Mouse (Mus musculus): ENCODE results near the gene Catsper2. TPM values are rescaled to one million over a fixed set of nuclear protein-coding genes. Genes with fewer than 3 reads are reported as not detected.
A peak's percentile ranks its signal among the peaks of the same experiment; 100 is the strongest.
"Not testable (repeated sequence)": the region's sequence is repeated elsewhere in the genome, so short reads cannot be mapped to it uniquely, and the experiment has no call there.

The Catsper2 gene
- polyA plus RNA-seq, 1 experiment from 2014 or later, result 1.3 TPM

DNA sequence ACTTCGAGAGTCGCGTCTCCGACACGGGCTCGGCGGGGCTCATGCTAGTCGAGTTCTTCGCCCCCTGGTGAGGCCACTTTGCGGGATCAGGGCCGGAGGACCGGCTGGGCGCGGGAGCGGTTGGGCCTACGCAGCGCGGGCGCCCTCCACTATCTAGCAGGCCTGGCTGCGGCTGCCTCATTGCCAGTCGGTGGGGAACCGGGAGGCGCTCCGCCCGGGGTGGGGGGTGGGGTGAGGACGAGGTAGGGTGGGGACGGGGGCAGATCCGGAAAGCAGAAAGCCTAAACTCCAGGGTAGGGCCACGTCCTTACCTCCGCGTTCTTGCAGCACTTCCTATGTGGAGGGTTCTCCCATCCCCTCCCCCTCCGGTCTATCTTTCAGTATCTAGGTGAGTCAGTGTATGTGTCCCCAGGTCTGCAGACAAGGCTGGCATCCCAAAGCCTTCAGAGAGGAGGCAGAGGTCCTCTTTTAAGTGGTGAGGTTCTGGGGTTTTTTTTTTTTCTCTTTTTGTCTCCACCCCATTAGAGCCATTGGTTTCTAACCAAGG lies 620 bp upstream of the Catsper2 start:
- no peak for DNase-seq (ENCODE audit: low spot score)
- peak overlapping the region; percentile 60 for H3K4me2 ChIP-seq (replicated peaks; ENCODE audit: low read depth)
- ATAC-seq (ENCODE audit: low FRiP score, low TSS enrichment), result peak; percentile 41
- TF ChIP-seq EP300 (optimal IDR thresholded peaks at IDR 0.05) (no peak), CTCF (IDR thresholded peaks at IDR 0.05; ENCODE audit: low read depth) (no peak)
- H3K27ac ChIP-seq (replicated peaks), result peak overlapping the region; percentile 99
- H3K9me3 ChIP-seq (ENCODE audit: control insufficient read depth, low read length), result no peaks in the 10 kb centered on the region
- WGBS, result under 1% methylated on average over 27 of the region's 32 CpGs
- H3K9ac ChIP-seq (ENCODE audit: low read length), result peak overlapping the region; percentile 99
- 0 out of 2 replicates have a peak, but pooled peaks cover 2% of the 10 kb centered on the region for H3K36me3 ChIP-seq (ENCODE audit: control insufficient read depth, insufficient read depth, low read length)
- no peaks in the 10 kb centered on the region for H3K27me3 ChIP-seq (ENCODE audit: control insufficient read depth, insufficient read depth, low read length)
- H3K4me3 ChIP-seq (ENCODE audit: low read depth, low read length), result peak overlapping the region; percentile 97
- H3K4me1 ChIP-seq (replicated peaks; ENCODE audit: control insufficient read depth, insufficient read depth), result no peaks in the 10 kb centered on the region

DNA sequence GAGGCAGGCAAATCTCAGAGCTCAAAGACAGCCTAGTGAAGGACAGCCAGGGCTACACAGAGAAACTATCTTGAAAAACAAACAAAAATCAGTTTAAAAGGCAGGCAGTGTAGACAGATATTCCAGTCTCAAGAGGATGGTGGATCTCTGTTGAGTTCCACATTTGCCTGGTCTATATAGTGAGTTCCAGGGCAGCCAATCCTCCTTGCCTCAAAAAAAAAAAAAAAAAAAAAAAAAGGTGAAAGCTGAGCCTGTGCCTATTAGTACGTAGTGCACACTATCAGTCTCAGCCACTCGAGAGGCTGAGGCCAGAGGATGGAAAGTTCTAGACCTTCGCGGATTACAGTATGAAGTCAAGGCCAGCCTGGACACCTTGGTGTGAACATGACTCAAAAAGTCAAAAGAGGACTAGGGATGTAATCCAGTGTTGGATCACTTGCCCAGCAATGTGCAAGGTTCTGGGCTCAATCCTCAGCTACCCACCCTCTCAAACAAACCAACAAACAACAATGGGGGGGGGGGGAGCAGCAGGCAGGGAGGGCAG lies 677 bp downstream of the Catsper2 start:
- 5% methylated on average over 4 of the region's 4 CpGs for WGBS

DNA sequence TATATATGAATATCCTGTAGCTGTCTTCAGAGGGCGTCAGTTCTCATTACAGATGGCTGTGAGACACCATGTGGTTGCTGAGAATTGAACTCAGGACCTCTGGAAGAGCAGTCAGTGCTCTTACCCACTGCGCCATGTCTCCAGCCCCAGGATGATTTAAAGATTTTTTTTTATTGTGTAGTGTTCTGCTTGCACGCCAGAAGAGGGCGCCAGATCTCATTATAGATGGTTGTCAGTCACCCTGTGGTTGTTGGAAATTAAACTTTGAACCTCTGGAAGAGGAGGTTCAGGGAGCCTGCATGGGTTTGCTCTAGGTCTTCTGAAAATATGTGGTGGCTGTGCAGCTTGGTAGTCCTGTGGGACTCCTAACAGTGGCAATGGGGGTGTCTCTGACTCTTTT lies 5.4 kb downstream of the Catsper2 start:
- ATAC-seq (ENCODE audit: low FRiP score, low TSS enrichment) (no peak), DNase-seq (ENCODE audit: low spot score) (peak; percentile 66)
- 38% methylated on average over 4 of the region's 4 CpGs for WGBS
- TF ChIP-seq CTCF (IDR thresholded peaks at IDR 0.05; ENCODE audit: low read depth) (peak; percentile 67), EP300 (optimal IDR thresholded peaks at IDR 0.05) (no peak)
- Histone ChIP-seq H3K9ac (ENCODE audit: low read length) (no peak overlapping the region), H3K36me3 (ENCODE audit: control insufficient read depth, insufficient read depth, low read length) (no peaks in the 10 kb centered on the region), H3K27ac (replicated peaks) (no peak overlapping the region), H3K9me3 (ENCODE audit: control insufficient read depth, low read length) (no peaks in the 10 kb centered on the region), H3K4me1 (replicated peaks; ENCODE audit: control insufficient read depth, insufficient read depth) (no peaks in the 10 kb centered on the region), H3K4me2 (replicated peaks; ENCODE audit: low read depth) (no peak overlapping the region), H3K4me3 (ENCODE audit: low read depth, low read length) (no peak overlapping the region), H3K27me3 (ENCODE audit: control insufficient read depth, insufficient read depth, low read length) (no peaks in the 10 kb centered on the region)

More for the DNA sequence above, 677 bp downstream of the Catsper2 start:
- Histone ChIP-seq H3K36me3 (ENCODE audit: control insufficient read depth, insufficient read depth, low read length) (no peaks in the 10 kb centered on the region), H3K27me3 (ENCODE audit: control insufficient read depth, insufficient read depth, low read length) (no peaks in the 10 kb centered on the region), H3K4me2 (replicated peaks; ENCODE audit: low read depth) (peak overlapping the region; percentile 60), H3K9me3 (ENCODE audit: control insufficient read depth, low read length) (no peaks in the 10 kb centered on the region), H3K9ac (ENCODE audit: low read length) (peak overlapping the region; percentile 99), H3K27ac (replicated peaks) (peak overlapping the region; percentile 99), H3K4me1 (replicated peaks; ENCODE audit: control insufficient read depth, insufficient read depth) (no peaks in the 10 kb centered on the region), H3K4me3 (ENCODE audit: low read depth, low read length) (peak overlapping the region; percentile 97)
- TF ChIP-seq CTCF (IDR thresholded peaks at IDR 0.05; ENCODE audit: low read depth), result no peak
- TF ChIP-seq EP300 (optimal IDR thresholded peaks at IDR 0.05), result no peak
- ATAC-seq (ENCODE audit: low FRiP score, low TSS enrichment), result peak; percentile 1
- no peak for DNase-seq (ENCODE audit: low spot score)

DNA sequence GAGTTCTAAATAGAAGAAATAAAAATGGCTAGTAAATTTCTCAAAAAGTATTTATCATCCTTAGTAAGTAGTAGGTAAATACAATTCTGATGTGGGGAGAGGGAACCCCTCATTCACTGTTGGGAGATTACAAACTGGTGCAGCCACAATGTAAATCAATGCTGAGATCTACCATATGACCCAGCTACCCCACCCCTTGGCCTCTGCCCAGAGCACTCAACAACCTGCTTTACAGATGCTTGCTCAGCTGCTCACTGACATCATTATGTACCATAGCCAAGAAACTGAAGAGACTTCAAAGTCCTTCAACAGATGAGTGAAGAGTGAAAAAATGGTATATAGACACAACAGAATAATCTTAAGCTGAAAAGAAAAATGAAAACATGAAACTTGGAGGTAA lies 10.3 kb downstream of the Catsper2 start:
- DNase-seq (ENCODE audit: low spot score), result no peak
- TF ChIP-seq CTCF (IDR thresholded peaks at IDR 0.05; ENCODE audit: low read depth), result no peak
- TF ChIP-seq EP300 (optimal IDR thresholded peaks at IDR 0.05), result no peak
- Histone ChIP-seq H3K9ac (ENCODE audit: low read length) (no peak overlapping the region), H3K4me1 (replicated peaks; ENCODE audit: control insufficient read depth, insufficient read depth) (no peaks in the 10 kb centered on the region), H3K4me3 (ENCODE audit: low read depth, low read length) (no peak overlapping the region), H3K36me3 (ENCODE audit: control insufficient read depth, insufficient read depth, low read length) (no peaks in the 10 kb centered on the region), H3K27ac (replicated peaks) (no peak overlapping the region), H3K4me2 (replicated peaks; ENCODE audit: low read depth) (no peak overlapping the region), H3K9me3 (ENCODE audit: control insufficient read depth, low read length) (no peaks in the 10 kb centered on the region), H3K27me3 (ENCODE audit: control insufficient read depth, insufficient read depth, low read length) (no peaks in the 10 kb centered on the region)
- no peak for ATAC-seq (ENCODE audit: low FRiP score, low TSS enrichment)

DNA sequence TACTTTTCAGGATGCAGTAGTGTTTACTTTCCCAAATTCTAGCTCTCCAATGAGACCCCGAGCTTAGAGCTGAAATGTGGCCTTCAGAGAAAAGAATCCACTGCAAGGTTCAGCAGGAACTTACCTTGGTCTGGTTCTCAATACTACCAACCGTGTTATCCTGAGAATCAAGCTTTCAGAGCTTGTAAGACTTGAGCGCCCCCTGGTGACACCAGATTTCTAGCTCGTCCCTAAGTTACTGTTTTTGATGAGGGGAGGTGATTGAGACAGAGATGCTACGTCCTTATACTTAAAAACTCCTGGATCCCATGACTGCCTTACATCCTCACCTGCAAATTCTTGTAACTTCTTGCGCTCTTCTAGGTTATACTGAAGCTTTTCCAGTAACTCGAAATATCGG lies 17.0 kb downstream of the Catsper2 start:
- Histone ChIP-seq H3K4me1 (replicated peaks; ENCODE audit: control insufficient read depth, insufficient read depth) (no peaks in the 10 kb centered on the region), H3K9ac (ENCODE audit: low read length) (no peak overlapping the region), H3K4me2 (replicated peaks; ENCODE audit: low read depth) (no peak overlapping the region), H3K9me3 (ENCODE audit: control insufficient read depth, low read length) (no peaks in the 10 kb centered on the region), H3K27ac (replicated peaks) (no peak overlapping the region), H3K36me3 (ENCODE audit: control insufficient read depth, insufficient read depth, low read length) (no peaks in the 10 kb centered on the region), H3K4me3 (ENCODE audit: low read depth, low read length) (no peak overlapping the region), H3K27me3 (ENCODE audit: control insufficient read depth, insufficient read depth, low read length) (no peaks in the 10 kb centered on the region)
- ATAC-seq (ENCODE audit: low FRiP score, low TSS enrichment) (no peak), DNase-seq (ENCODE audit: low spot score) (peak; percentile 82)
- WGBS, result 12% methylated on average over 8 of the region's 8 CpGs
- TF ChIP-seq EP300 (optimal IDR thresholded peaks at IDR 0.05), result no peak
- TF ChIP-seq CTCF (IDR thresholded peaks at IDR 0.05; ENCODE audit: low read depth), result peak; percentile 89

DNA sequence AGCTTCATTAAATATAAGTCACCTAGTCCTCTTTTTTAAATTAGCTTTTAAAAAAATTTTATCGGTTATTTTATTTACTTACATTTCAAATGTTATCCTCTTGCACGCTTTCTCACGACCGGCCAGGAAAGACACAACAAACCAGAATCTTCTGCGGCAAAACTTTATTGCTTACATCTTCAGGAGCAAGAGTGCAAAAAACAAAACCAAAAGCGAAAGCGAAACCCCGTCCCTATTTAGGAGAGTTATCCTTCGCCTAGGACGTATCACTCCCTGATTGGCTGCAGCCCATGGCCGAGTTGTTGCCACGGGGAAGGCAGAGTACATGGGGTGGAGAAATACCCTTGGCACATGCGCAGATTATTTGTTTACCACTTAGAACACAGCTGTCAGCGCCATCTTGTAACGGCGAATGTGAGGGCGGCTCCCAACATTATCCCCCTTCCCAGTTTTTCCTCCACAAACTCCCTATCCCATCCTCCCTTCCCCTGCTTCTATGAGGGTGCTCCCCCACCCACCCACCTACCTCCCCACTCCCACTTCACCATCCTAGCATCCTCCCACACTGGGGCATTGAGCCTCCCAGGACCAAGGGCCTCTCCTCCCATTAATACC lies 26.5 kb downstream of the Catsper2 start, which contains the start of gene Strc:
Gene Strc, minus strand, starts transcription at position 208 of the 615 bp plus-strand sequence.
- H3K4me1 ChIP-seq (replicated peaks; ENCODE audit: control insufficient read depth, insufficient read depth); H3K27me3 ChIP-seq (ENCODE audit: control insufficient read depth, insufficient read depth, low read length); H3K27ac ChIP-seq (replicated peaks); H3K9ac ChIP-seq (ENCODE audit: low read length); DNase-seq (ENCODE audit: low spot score); H3K4me2 ChIP-seq (replicated peaks; ENCODE audit: low read depth); H3K4me3 ChIP-seq (ENCODE audit: low read depth, low read length); ATAC-seq (ENCODE audit: low FRiP score, low TSS enrichment); H3K36me3 ChIP-seq (ENCODE audit: control insufficient read depth, insufficient read depth, low read length); H3K9me3 ChIP-seq (ENCODE audit: control insufficient read depth, low read length): not testable (repeated sequence)
- 93% methylated on average over 14 of the region's 17 CpGs for WGBS
